Mouse (Mus musculus) B cell, adult 2 months (primary cell): ENCODE data around the gene Dgkz.

ENCODE experiments used
- DNase-seq, 2 experiments: peaks; one replicate each; pipeline ENCODE4 v3.0.0; 2022

Dgkz gene

GRCm38 (mm10) chr2:91934016-91934415 lies 41.6 kb downstream of the Dgkz start:
- DNase-seq: no peak

GRCm38 (mm10) chr2:91933471-91933870 lies 42.2 kb downstream of the Dgkz start:
- no peak for DNase-seq

- no peak for DNase-seq
Measured at GRCm38 (mm10) chr2:91932737-91933350, 42.8 kb downstream of the Dgkz start.

- DNase-seq: no peak
Measured at GRCm38 (mm10) chr2:91932160-91932711, 43.4 kb downstream of the Dgkz start, which contains the start of gene Mdk. Gene Mdk (minus strand): TSS chr2:91932297.

DNA sequence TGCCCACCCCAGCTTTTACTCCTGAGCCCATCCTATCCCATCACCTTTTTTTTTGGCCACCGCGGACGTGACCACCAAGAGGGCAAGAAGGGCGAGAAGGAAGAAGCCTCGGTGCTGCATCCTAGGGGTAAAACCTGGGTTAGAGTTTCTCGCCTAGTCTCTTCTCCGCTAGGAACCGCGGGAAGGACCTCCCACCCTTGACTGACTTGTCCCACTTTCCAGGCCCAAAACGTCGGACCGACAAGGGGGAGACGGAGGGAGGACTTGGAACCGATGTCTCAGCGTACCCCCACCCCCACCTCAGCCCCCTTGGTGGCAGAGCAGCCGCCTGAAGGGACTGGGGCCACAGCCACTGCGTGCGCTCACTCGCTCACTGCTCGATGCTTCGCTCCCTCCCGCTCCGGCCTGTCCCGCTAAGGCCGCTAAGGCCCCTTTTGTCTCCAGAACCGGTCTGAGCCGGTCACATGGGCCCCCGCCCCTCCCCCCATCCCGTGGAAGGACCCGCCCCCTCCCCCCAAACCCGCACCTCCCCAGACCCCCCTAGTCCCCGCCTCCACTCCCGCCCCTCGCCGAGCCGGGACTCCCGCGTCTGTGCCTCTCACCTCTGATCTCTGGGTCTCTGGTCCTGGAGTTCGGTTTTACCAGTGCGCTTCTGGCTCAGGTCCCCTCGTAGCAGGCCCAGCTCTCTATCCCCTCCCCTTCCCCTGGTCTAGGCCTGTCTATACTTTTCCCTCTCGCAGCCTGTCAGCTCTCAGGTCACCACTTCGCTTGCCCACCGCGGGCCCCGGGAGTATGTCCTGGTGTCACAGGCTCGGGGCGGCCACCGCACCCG lies 44.1 kb downstream of the Dgkz start:
- DNase-seq: no peak

DNA sequence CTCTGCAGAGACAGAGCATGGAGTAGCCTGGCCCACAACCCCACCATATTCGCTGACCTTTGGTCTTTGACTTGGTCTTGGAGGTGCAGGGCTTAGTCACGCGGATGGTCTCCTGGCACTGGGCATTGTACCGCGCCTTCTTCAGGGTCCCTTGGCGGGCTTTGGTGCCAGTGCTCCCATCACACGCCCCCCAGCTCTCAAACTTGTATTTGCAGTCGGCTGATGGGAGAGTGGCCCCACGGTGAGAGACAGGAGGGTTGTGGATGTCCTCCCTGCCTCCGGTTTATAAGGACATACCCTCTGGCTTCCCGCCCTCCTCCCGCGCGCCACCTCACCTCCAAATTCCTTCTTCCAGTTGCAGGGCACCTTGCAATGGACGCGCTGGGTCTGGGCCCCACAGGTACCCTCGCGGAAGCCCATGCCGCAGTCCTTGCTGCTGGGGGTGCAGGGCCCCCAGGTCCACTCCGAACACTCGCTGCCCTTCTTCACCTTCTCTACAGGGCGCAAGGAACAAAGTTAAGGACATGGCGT lies 44.8 kb downstream of the Dgkz start:
- DNase-seq: no peak

GRCm38 (mm10) chr2:91929936-91930335 lies 45.7 kb downstream of the Dgkz start:
- DNase-seq: peak; percentile 62

- no peak for DNase-seq
Measured at GRCm38 (mm10) chr2:91929455-91929854, 46.2 kb downstream of the Dgkz start.

DNA sequence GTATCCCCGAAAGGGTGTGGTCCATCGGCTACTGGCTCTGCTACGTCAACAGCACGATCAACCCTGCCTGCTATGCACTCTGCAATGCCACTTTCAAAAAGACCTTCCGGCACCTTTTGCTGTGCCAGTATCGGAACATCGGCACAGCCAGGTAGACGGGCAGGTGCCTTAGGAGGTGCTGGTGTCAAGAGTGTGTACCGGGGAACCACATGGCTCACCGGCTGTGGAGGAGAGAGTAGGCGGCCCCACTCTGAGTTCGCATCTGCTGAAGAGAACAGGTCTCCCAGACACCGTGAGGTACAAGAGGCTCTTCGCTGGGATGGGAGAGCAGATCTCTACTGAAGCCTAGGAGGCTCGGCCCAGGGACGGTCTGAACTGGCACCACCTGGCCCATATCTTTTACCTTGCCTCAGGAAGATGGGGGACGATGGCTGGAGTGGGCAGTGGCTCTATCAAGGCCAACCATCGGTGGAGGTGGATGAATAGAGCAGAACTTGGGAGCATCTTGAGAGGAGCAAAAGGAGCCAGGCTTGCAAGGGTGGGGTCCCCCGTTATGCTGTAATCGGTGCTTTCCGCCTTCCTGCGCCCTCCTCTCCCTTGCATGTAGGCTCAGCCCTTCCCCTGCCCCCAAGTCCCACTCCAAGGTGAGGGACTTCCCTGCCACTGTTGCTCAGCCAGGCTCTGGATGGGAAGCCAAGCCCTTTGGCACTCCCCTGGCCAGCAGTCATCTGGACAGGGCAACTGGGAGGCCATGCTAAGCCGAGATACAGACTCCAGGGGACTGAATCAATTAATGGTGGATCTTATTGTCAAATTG lies 46.9 kb downstream of the Dgkz start:
- DNase-seq: no peak

- DNase-seq: peak; percentile 87 to 88
Measured at GRCm38 (mm10) chr2:91927826-91928533, 47.7 kb downstream of the Dgkz start.

DNA sequence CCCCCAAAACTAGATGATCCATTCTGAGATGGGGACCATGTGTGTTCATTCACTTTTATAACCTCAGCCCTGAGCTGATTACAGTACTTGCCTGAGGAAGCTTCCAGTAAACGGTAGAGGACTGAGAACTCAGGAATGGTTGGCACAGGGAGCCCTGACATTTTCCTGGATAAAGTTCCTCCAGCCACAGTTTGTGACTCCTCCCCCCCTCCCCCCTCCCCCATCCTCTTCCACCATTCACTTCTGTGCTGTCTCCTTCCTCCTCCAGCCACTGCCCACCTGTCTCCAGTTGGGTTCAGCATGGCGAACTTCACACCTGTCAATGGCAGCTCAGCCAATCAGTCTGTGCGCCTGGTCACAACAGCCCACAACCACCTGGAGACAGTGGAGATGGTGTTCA lies 48.7 kb downstream of the Dgkz start, which contains the start of gene Chrm4:
Chrm4 (plus strand) TSS at position 301 of the 400 bp plus-strand sequence.
- no peak for DNase-seq

DNA sequence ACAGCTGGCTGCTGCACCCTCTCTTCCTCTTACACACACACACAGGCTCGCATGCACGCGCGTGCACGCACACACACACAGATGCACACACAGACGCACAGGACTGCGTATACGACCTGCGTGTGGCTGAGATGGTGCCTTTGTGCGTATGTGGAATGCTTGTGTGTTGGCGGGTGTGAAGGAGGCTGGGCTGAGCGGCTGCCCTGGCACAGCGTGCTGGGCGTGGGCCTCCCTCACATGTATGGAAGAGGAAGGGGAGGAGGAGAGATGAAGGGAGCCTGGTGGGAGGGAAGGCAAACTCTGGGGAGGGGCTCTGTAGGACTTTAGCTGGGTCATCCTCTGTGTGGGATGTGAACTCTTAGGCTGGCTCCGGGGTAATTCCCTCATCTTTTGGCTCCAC lies 50.2 kb downstream of the Dgkz start:
- DNase-seq: no peak

GRCm38 (mm10) chr2:91924726-91925125 lies 50.9 kb downstream of the Dgkz start:
- no peak for DNase-seq

- DNase-seq: peak; percentile 73
Measured at GRCm38 (mm10) chr2:91923415-91924337, 52.0 kb downstream of the Dgkz start.

DNA sequence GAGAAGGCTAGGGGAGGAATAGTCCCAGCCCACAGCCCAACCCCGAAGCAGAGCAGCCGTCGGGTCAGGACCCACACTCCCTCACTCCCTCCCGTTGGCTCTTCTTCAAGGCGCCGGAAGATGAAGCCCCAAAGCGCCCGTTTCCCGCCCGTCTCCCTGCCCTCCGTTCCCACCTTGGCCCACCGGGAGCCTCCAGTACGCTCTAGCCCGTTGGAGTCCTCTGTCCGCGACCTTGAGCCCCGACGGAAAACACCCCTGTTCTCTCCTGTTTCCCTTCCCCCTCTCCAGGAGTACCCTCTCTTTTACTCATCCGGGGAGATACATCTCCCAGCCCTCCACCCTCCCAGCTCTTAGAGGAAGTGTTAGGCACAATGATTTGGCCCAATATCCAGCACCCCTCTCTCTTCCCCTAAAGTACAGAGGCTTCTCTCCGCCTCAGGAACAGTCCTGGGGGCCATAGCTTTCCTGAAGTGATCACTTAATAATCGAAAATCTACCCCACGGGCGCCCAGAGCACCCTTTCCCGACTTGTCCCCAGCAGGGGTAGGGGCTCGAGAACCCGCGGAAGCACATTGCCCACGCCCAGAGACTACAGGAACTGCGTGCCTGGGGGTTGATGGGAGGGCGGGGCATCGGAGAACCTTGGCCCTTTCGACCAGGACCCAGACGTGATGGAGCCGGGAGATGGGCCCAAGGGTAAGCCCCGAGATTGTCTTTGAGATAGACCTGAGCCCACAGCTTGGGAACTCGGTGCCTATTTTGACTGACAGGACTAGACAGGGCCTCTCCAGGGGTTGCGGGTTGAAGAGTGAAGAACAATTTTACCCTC lies 52.9 kb downstream of the Dgkz start:
- DNase-seq: peak in 1 of 2 experiments; percentile 27

DNA sequence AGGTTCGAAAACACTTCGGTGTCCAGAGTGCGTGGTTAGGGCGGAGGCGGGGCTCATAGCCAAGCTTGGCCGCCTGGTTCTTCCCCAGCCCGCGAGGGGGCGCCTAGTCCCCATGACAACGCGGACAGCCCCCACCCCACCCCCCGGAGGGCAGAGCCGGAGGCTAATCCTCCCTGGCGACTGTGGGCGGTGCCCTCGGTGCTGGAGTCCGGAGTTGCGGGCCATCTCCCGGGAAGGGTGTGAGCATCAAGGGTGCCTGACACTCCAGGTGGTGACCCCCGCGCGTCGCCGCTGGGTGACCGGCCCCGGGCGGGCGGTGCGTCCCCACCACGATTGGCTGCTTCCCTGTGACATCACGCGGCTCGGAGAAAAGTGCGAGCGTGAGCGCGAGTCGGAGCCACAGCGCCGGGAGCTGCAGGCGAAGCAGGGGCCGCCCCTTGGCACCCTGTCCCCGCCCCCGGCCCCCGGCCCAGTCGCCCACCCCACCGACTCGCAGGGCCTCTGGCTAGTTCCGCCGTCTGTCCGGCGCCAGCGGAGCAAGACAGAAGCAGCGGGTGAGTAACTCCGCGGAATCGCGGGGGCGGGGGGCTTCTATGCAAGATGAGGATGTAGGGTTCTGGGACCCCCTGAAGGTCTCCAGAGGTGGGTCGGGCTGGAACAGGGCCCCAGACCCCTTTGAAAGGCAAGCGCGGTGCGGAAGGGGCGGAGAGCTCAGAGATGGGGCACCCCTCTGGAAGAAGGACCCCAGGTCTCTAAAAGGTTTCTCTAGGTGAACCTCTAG lies 53.7 kb downstream of the Dgkz start:
- peak; percentile 67 for DNase-seq

DNA sequence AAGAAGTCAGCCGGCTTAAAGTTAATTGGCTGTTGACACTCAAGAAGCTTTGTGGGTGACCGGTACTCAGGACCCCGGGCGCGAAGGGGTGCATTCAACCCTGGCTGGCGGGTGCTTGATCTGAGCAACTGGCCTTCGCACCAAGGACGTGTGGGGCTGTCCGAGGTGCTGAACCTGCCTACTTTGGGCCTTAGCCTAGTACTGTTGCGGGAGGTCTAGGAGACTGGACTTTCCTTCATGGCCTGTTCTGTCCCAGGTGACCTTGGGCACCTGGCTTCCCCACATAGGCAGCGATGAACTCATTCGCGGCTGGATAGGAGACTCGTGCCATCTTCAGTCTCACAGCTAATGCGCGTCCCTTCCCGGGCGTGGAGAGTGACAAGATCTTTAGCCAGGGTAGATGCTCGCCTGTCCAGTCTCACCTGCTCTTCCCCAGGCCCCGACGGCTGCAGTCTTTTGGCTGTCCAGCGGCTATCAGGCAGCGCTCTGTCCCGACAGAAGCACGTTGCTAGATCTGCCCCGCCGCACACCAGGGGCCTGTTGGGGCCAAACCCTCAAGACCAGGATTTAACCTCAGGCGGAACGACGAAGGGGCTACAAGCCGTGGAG lies 54.4 kb downstream of the Dgkz start:
- DNase-seq: peak; percentile 71 to 73

GRCm38 (mm10) chr2:91920130-91920529 lies 55.5 kb downstream of the Dgkz start:
- no peak for DNase-seq

DNA sequence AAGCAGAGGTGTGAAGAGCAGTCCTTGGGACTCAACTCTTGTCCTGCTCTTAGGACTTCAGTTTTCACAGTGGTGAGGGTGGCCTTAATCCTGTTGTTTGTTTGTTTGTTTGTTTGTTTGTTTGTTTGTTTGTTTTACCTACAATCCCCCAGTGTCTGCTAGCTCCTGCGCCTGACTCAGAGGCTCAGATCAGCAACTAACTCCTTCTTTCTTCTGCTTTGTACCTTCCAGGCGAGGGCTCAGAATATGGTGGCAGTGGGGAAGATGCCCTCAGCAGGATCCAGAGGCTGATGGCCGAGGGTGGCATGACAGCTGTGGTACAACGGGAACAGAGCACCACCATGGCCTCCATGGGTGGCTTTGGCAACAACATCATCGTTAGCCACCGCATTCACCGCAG lies 58.6 kb downstream of the Dgkz start:
- no peak for DNase-seq
